Mouse (Mus musculus) neural tube, embryonic 12.5 days (tissue): Measurements from ENCODE around the gene Mical2. TPM values are rescaled to one million over a fixed set of nuclear protein-coding genes. Genes with fewer than 3 reads are reported as not detected.

Experiments
- ATAC-seq: fragments of 200-750 bp; cut with Nextera tagmentation; 2 replicates; pipeline ENCODE4 v1.8.0; 2017; ENCODE audit warnings: low read depth, mild to moderate bottlenecking, moderate TSS enrichment, moderate library complexity; ENCODE audit not compliant: low FRiP score
- H3K27ac ChIP-seq: fragments of 300-500 bp; sonication (generic); 2 replicates; pipeline ENCODE4 v1.5.1; 2016
- H3K27me3 ChIP-seq: fragments of 300-500 bp; sonication (generic); replicated peaks from 2 replicates; pipeline ENCODE4 v1.6.1; 2016; ENCODE audit warnings: mild to moderate bottlenecking
- H3K36me3 ChIP-seq: fragments of 300-500 bp; sonication (generic); 2 replicates; pipeline ENCODE4 v1.6.1; 2016; ENCODE audit warnings: mild to moderate bottlenecking
- H3K4me1 ChIP-seq: fragments of 300-500 bp; sonication (generic); 2 replicates; pipeline ENCODE4 v1.6.1; 2016
- H3K4me2 ChIP-seq: fragments of 300-500 bp; sonication (generic); replicated peaks from 2 replicates; pipeline ENCODE4 v1.6.1; 2016; ENCODE audit warnings: mild to moderate bottlenecking
- H3K4me3 ChIP-seq: fragments of 300-500 bp; sonication (generic); 2 replicates; pipeline ENCODE4 v1.5.1; 2016
- H3K9ac ChIP-seq: fragments of 300-500 bp; sonication (generic); 2 replicates; pipeline ENCODE4 v1.6.1; 2016; ENCODE audit warnings: mild to moderate bottlenecking
- H3K9me3 ChIP-seq: fragments of 300-500 bp; sonication (generic); 2 replicates; pipeline ENCODE4 v1.6.1; 2016; ENCODE audit warnings: mild to moderate bottlenecking
- WGBS: fragments of 180-500 bp; shearing (Covaris S2); methylation state at CpG from one replicate; pipeline ENCODE4 v1.1.7; 2016; 5-methylcytosine and 5-hydroxymethylcytosine counted together
- polyA plus RNA-seq: library from polyadenylated mRNA; unstranded; fragments of >200 nt; fragmentation: Nextera tagmentation; extraction: Ambion mirVana; gene quantifications from 2 replicates; pipeline ENCODE4 v1.2.1, GENCODE M21; 2016

The Mical2 gene
- polyA plus RNA-seq, 1 experiment from 2014 or later: 2.0 TPM

- H3K4me3 ChIP-seq: no peak overlapping the region
- H3K9me3 ChIP-seq: no peaks in the 10 kb centered on the region; the same call in 1 of the 2 replicates
- H3K36me3 ChIP-seq: no peaks in the 10 kb centered on the region
- no peak overlapping the region for H3K4me2 ChIP-seq
- no peaks in the 10 kb centered on the region for H3K27me3 ChIP-seq
- WGBS: 83% methylated on average over 3 of the region's 3 CpGs
- no peak overlapping the region for H3K27ac ChIP-seq
- H3K4me1 ChIP-seq: peaks cover 7% of the 10 kb centered on the region
- H3K9ac ChIP-seq: no peak overlapping the region
- no peak for ATAC-seq
Measured at GRCm38 (mm10) chr7:112215871-112216270, 9.8 kb upstream of the Mical2 start.

GRCm38 (mm10) chr7:112216720-112217119 lies 8.9 kb upstream of the Mical2 start:
- peaks cover 7% of the 10 kb centered on the region for H3K4me1 ChIP-seq
- no peak for ATAC-seq
- no peak overlapping the region for H3K4me2 ChIP-seq
- no peak overlapping the region for H3K27ac ChIP-seq
- no peaks in the 10 kb centered on the region; the same call in 1 of the 2 replicates for H3K9me3 ChIP-seq
- H3K4me3 ChIP-seq: no peak overlapping the region
- H3K27me3 ChIP-seq: no peaks in the 10 kb centered on the region
- 78% methylated on average over 5 of the region's 5 CpGs for WGBS
- no peak overlapping the region for H3K9ac ChIP-seq
- no peaks in the 10 kb centered on the region for H3K36me3 ChIP-seq

- no peak for ATAC-seq
- H3K4me1 ChIP-seq: peaks cover 7% of the 10 kb centered on the region
- H3K36me3 ChIP-seq: no peaks in the 10 kb centered on the region
- no peaks in the 10 kb centered on the region for H3K27me3 ChIP-seq
- no peak overlapping the region for H3K4me2 ChIP-seq
- no peak overlapping the region for H3K27ac ChIP-seq
- H3K9ac ChIP-seq: no peak overlapping the region
- 73% methylated on average over 6 of the region's 6 CpGs for WGBS
- H3K9me3 ChIP-seq: no peaks in the 10 kb centered on the region; the same call in 1 of the 2 replicates
- no peak overlapping the region for H3K4me3 ChIP-seq
Measured at GRCm38 (mm10) chr7:112217208-112217607, 8.4 kb upstream of the Mical2 start.

- Histone ChIP-seq H3K4me3 (no peak overlapping the region), H3K9ac (no peak overlapping the region), H3K9me3 (no peaks in the 10 kb centered on the region; the same call in 1 of the 2 replicates), H3K36me3 (no peaks in the 10 kb centered on the region), H3K4me1 (peaks cover 15% of the 10 kb centered on the region), H3K27me3 (peaks cover 24% of the 10 kb centered on the region), H3K4me2 (no peak overlapping the region), H3K27ac (no peak overlapping the region)
- 67% methylated on average over 7 of the region's 7 CpGs for WGBS
- ATAC-seq: no peak
Measured at GRCm38 (mm10) chr7:112222733-112223524, 2.7 kb upstream of the Mical2 start.

GRCm38 (mm10) chr7:112224854-112225253 lies 802 bp upstream of the Mical2 start:
- no peak overlapping the region for H3K4me3 ChIP-seq
- H3K9ac ChIP-seq: no peak overlapping the region
- H3K36me3 ChIP-seq: no peaks in the 10 kb centered on the region
- H3K4me2 ChIP-seq: peak overlapping the region; percentile 85; the same call in 1 of the 2 replicates
- H3K4me1 ChIP-seq: peaks cover 15% of the 10 kb centered on the region
- WGBS: 68% methylated on average over 12 of the region's 12 CpGs
- no peaks in the 10 kb centered on the region; the same call in 1 of the 2 replicates for H3K9me3 ChIP-seq
- no peak overlapping the region for H3K27ac ChIP-seq
- ATAC-seq: no peak
- peaks cover 25% of the 10 kb centered on the region for H3K27me3 ChIP-seq

GRCm38 (mm10) chr7:112226446-112227265 lies 1.0 kb downstream of the Mical2 start:
- Histone ChIP-seq H3K36me3 (no peaks in the 10 kb centered on the region), H3K4me2 (peak overlapping the region; percentile 85), H3K9ac (peak overlapping the region; percentile 47; the same call in 1 of the 2 replicates), H3K27ac (no peak overlapping the region), H3K9me3 (no peaks in the 10 kb centered on the region), H3K27me3 (peaks cover 25% of the 10 kb centered on the region), H3K4me1 (peaks cover 15% of the 10 kb centered on the region), H3K4me3 (peak overlapping the region; percentile 47)
- 4% methylated on average over 24 of the region's 24 CpGs for WGBS
- 0 out of 2 replicates have a peak, but pooled peaks have one; percentile 44 for ATAC-seq

- H3K27ac ChIP-seq: no peak overlapping the region
- no peaks in the 10 kb centered on the region for H3K36me3 ChIP-seq
- H3K4me1 ChIP-seq: peaks cover 15% of the 10 kb centered on the region
- ATAC-seq: no peak
- no peak overlapping the region for H3K9ac ChIP-seq
- WGBS: 18% methylated on average over 6 of the region's 6 CpGs
- peaks cover 25% of the 10 kb centered on the region for H3K27me3 ChIP-seq
- peak overlapping the region; percentile 85 for H3K4me2 ChIP-seq
- no peak overlapping the region for H3K4me3 ChIP-seq
- H3K9me3 ChIP-seq: no peaks in the 10 kb centered on the region
Measured at GRCm38 (mm10) chr7:112227266-112227562, 1.6 kb downstream of the Mical2 start.

GRCm38 (mm10) chr7:112228827-112229498 lies 3.3 kb downstream of the Mical2 start:
- Histone ChIP-seq H3K36me3 (no peaks in the 10 kb centered on the region), H3K9ac (no peak overlapping the region), H3K4me2 (no peak overlapping the region), H3K27ac (no peak overlapping the region), H3K9me3 (no peaks in the 10 kb centered on the region), H3K4me1 (peaks cover 27% of the 10 kb centered on the region), H3K4me3 (no peak overlapping the region), H3K27me3 (peaks cover 23% of the 10 kb centered on the region)
- 68% methylated on average over 20 of the region's 20 CpGs for WGBS
- no peak for ATAC-seq

- H3K4me1 ChIP-seq: peaks cover 12% of the 10 kb centered on the region
- H3K9me3 ChIP-seq: no peaks in the 10 kb centered on the region
- H3K27me3 ChIP-seq: peaks cover 13% of the 10 kb centered on the region
- H3K4me3 ChIP-seq: no peak overlapping the region
- H3K36me3 ChIP-seq: no peaks in the 10 kb centered on the region
- 88% methylated on average over 7 of the region's 7 CpGs for WGBS
- no peak overlapping the region for H3K4me2 ChIP-seq
- H3K27ac ChIP-seq: no peak overlapping the region
- no peak for ATAC-seq
- H3K9ac ChIP-seq: no peak overlapping the region
Measured at GRCm38 (mm10) chr7:112231731-112232130, 6.1 kb downstream of the Mical2 start.

GRCm38 (mm10) chr7:112233345-112234005 lies 7.8 kb downstream of the Mical2 start:
- WGBS: 8% methylated on average over 7 of the region's 7 CpGs
- Histone ChIP-seq H3K9ac (no peak overlapping the region), H3K4me1 (peaks cover 11% of the 10 kb centered on the region), H3K4me2 (0 out of 2 replicates have a peak overlapping the region, but pooled peaks have one; percentile 14), H3K9me3 (no peaks in the 10 kb centered on the region), H3K27me3 (no peaks in the 10 kb centered on the region), H3K4me3 (no peak overlapping the region), H3K36me3 (no peaks in the 10 kb centered on the region), H3K27ac (no peak overlapping the region)
- 0 out of 2 replicates have a peak, but pooled peaks have one; percentile 29 for ATAC-seq

GRCm38 (mm10) chr7:112234410-112234809 lies 8.8 kb downstream of the Mical2 start:
- Histone ChIP-seq H3K36me3 (no peaks in the 10 kb centered on the region), H3K4me1 (peaks cover 11% of the 10 kb centered on the region), H3K27ac (no peak overlapping the region), H3K9ac (no peak overlapping the region), H3K9me3 (no peaks in the 10 kb centered on the region), H3K4me3 (no peak overlapping the region), H3K4me2 (no peak overlapping the region), H3K27me3 (no peaks in the 10 kb centered on the region)
- 51% methylated on average over 4 of the region's 4 CpGs for whole genome bisulfite sequencing
- no peak for ATAC-seq
